Mouse (Mus musculus) hindbrain, embryonic 13.5 days (tissue): ENCODE measurements around the gene Limch1. TPM values are rescaled to one million over a fixed set of nuclear protein-coding genes. Genes with fewer than 3 reads are reported as not detected.

Experiments used
- ATAC-seq: fragments of 200-750 bp; cut with Nextera tagmentation; 2 replicates; pipeline ENCODE4 v1.8.0; 2017; ENCODE audit warnings: moderate TSS enrichment; ENCODE audit not compliant: low FRiP score
- H3K27ac ChIP-seq: fragments of 300-500 bp; sonication (generic); 2 replicates; pipeline ENCODE4 v1.5.1; 2015; ENCODE audit warnings: inconsistent platforms, mild to moderate bottlenecking, moderate library complexity
- H3K27me3 ChIP-seq: fragments of 300-500 bp; sonication (generic); 2 replicates; pipeline ENCODE4 v1.6.1; 2015; ENCODE audit warnings: mild to moderate bottlenecking, inconsistent platforms
- H3K36me3 ChIP-seq: fragments of 300-500 bp; sonication (generic); 2 replicates; pipeline ENCODE4 v1.6.1; 2015; ENCODE audit warnings: mild to moderate bottlenecking, inconsistent platforms
- H3K4me1 ChIP-seq: fragments of 300-500 bp; sonication (generic); replicated peaks from 2 replicates; pipeline ENCODE4 v1.6.1; 2015; ENCODE audit warnings: inconsistent platforms
- H3K4me2 ChIP-seq: fragments of 300-500 bp; sonication (generic); 2 replicates; pipeline ENCODE4 v1.6.1; 2015; ENCODE audit warnings: inconsistent platforms, mild to moderate bottlenecking, moderate library complexity
- H3K4me3 ChIP-seq: fragments of 300-500 bp; sonication (generic); 2 replicates; pipeline ENCODE4 v1.5.1; 2015; ENCODE audit warnings: mild to moderate bottlenecking, inconsistent platforms
- H3K9ac ChIP-seq: fragments of 300-500 bp; sonication (generic); 2 replicates; pipeline ENCODE4 v1.6.1; 2015; ENCODE audit warnings: mild to moderate bottlenecking, inconsistent platforms
- H3K9me3 ChIP-seq: fragments of 300-500 bp; sonication (generic); 2 replicates; pipeline ENCODE4 v1.6.1; 2016; ENCODE audit warnings: inconsistent platforms
- WGBS: fragments of 180-500 bp; shearing (Covaris S2); methylation state at CpG from one replicate; pipeline ENCODE4 v1.1.7; 2015; 5-methylcytosine and 5-hydroxymethylcytosine counted together
- polyA plus RNA-seq: library from polyadenylated mRNA; unstranded; fragments of >200 nt; fragmentation: Nextera tagmentation; extraction: Ambion mirVana; gene quantifications from 2 replicates; pipeline ENCODE4 v1.2.1, GENCODE M21; 2015

The Limch1 gene
- polyA plus RNA-seq, 1 experiment from 2014 or later: 49.0 TPM

- H3K9ac ChIP-seq: peak overlapping the region; percentile 62; the same call in 1 of the 2 replicates
- 31% methylated on average over 5 of the region's 5 CpGs for WGBS
- H3K27ac ChIP-seq: peak overlapping the region; percentile 52
- ATAC-seq: no peak
- H3K4me3 ChIP-seq: peak overlapping the region; percentile 26
- no peaks in the 10 kb centered on the region for H3K27me3 ChIP-seq
- no peaks in the 10 kb centered on the region for H3K9me3 ChIP-seq
- H3K4me1 ChIP-seq: peaks cover 45% of the 10 kb centered on the region
- H3K36me3 ChIP-seq: no peaks in the 10 kb centered on the region
- peak overlapping the region; percentile 76 for H3K4me2 ChIP-seq
These were observed 3.0 kb downstream of the Limch1 start for GRCm38 (mm10) chr5:66748448-66749115.

- no peak overlapping the region for H3K4me2 ChIP-seq
- H3K27me3 ChIP-seq: no peaks in the 10 kb centered on the region
- no peak for ATAC-seq
- H3K4me1 ChIP-seq: peaks cover 44% of the 10 kb centered on the region
- no peak overlapping the region for H3K4me3 ChIP-seq
- H3K9ac ChIP-seq: no peak overlapping the region
- no peaks in the 10 kb centered on the region for H3K9me3 ChIP-seq
- WGBS: 58% methylated on average over 7 of the region's 7 CpGs
- H3K36me3 ChIP-seq: no peaks in the 10 kb centered on the region
- H3K27ac ChIP-seq: 0 out of 2 replicates have a peak overlapping the region, but pooled peaks have one; percentile 56
These were observed 5.0 kb downstream of the Limch1 start for GRCm38 (mm10) chr5:66750641-66751040.

- H3K9ac ChIP-seq: 0 out of 2 replicates have a peak overlapping the region, but pooled peaks have one; percentile 15
- 39% methylated on average over 3 of the region's 3 CpGs for WGBS
- 0 out of 2 replicates have a peak, but pooled peaks have one; percentile 23 for ATAC-seq
- no peaks in the 10 kb centered on the region for H3K9me3 ChIP-seq
- no peak overlapping the region for H3K4me3 ChIP-seq
- no peaks in the 10 kb centered on the region for H3K36me3 ChIP-seq
- H3K4me2 ChIP-seq: no peak overlapping the region
- peaks cover 49% of the 10 kb centered on the region for H3K4me1 ChIP-seq
- 0 out of 2 replicates have a peak overlapping the region, but pooled peaks have one; percentile 56 for H3K27ac ChIP-seq
- no peaks in the 10 kb centered on the region for H3K27me3 ChIP-seq
These were observed 5.8 kb downstream of the Limch1 start for GRCm38 (mm10) chr5:66751332-66751980.

- ATAC-seq: no peak
- Histone ChIP-seq H3K4me2 (no peak overlapping the region), H3K4me1 (peaks cover 49% of the 10 kb centered on the region), H3K27me3 (no peaks in the 10 kb centered on the region), H3K4me3 (no peak overlapping the region), H3K9me3 (no peaks in the 10 kb centered on the region), H3K36me3 (no peaks in the 10 kb centered on the region), H3K9ac (no peak overlapping the region), H3K27ac (no peak overlapping the region)
- 90% methylated on average over 9 of the region's 9 CpGs for WGBS
These were observed 8.0 kb downstream of the Limch1 start for GRCm38 (mm10) chr5:66753620-66754019.

- peak overlapping the region; percentile 69 for H3K27ac ChIP-seq
- peak; percentile 82 for ATAC-seq
- WGBS: 60% methylated on average over 10 of the region's 10 CpGs
- no peaks in the 10 kb centered on the region for H3K27me3 ChIP-seq
- no peak overlapping the region for H3K4me3 ChIP-seq
- H3K9me3 ChIP-seq: no peaks in the 10 kb centered on the region
- peaks cover 30% of the 10 kb centered on the region for H3K4me1 ChIP-seq
- H3K4me2 ChIP-seq: no peak overlapping the region
- H3K9ac ChIP-seq: no peak overlapping the region
- H3K36me3 ChIP-seq: no peaks in the 10 kb centered on the region
These were observed 11.4 kb downstream of the Limch1 start for GRCm38 (mm10) chr5:66756821-66757705.

- Histone ChIP-seq H3K9me3 (no peaks in the 10 kb centered on the region), H3K4me3 (no peak overlapping the region), H3K36me3 (no peaks in the 10 kb centered on the region), H3K4me1 (peaks cover 30% of the 10 kb centered on the region), H3K9ac (no peak overlapping the region), H3K27ac (peak overlapping the region; percentile 56), H3K4me2 (no peak overlapping the region), H3K27me3 (no peaks in the 10 kb centered on the region)
- 50% methylated on average over 2 of the region's 2 CpGs for WGBS
- ATAC-seq: peak; percentile 62; the same call in 1 of the 2 replicates
These were observed 12.1 kb downstream of the Limch1 start for GRCm38 (mm10) chr5:66757706-66758237.

GRCm38 (mm10) chr5:66759354-66759753 lies 13.7 kb downstream of the Limch1 start:
- no peak overlapping the region for H3K4me3 ChIP-seq
- H3K36me3 ChIP-seq: no peaks in the 10 kb centered on the region
- H3K27me3 ChIP-seq: no peaks in the 10 kb centered on the region
- no peak overlapping the region for H3K27ac ChIP-seq
- no peak overlapping the region for H3K9ac ChIP-seq
- H3K4me2 ChIP-seq: no peak overlapping the region
- 79% methylated on average over 2 of the region's 2 CpGs for WGBS
- H3K4me1 ChIP-seq: peaks cover 30% of the 10 kb centered on the region
- ATAC-seq: no peak
- no peaks in the 10 kb centered on the region for H3K9me3 ChIP-seq

- peaks cover 25% of the 10 kb centered on the region for H3K4me1 ChIP-seq
- H3K9ac ChIP-seq: no peak overlapping the region
- 89% methylated on average over 10 of the region's 10 CpGs for WGBS
- no peaks in the 10 kb centered on the region for H3K27me3 ChIP-seq
- H3K36me3 ChIP-seq: no peaks in the 10 kb centered on the region
- no peak overlapping the region for H3K4me2 ChIP-seq
- H3K4me3 ChIP-seq: no peak overlapping the region
- H3K9me3 ChIP-seq: no peaks in the 10 kb centered on the region
- no peak for ATAC-seq
- no peak overlapping the region for H3K27ac ChIP-seq
These were observed 15.1 kb downstream of the Limch1 start for GRCm38 (mm10) chr5:66760747-66761146.

- ATAC-seq: no peak
- no peaks in the 10 kb centered on the region for H3K27me3 ChIP-seq
- H3K4me1 ChIP-seq: peaks cover 14% of the 10 kb centered on the region
- no peaks in the 10 kb centered on the region for H3K36me3 ChIP-seq
- no peak overlapping the region for H3K4me3 ChIP-seq
- H3K4me2 ChIP-seq: no peak overlapping the region
- H3K9me3 ChIP-seq: no peaks in the 10 kb centered on the region
- WGBS: 77% methylated on average over 2 of the region's 2 CpGs
- H3K9ac ChIP-seq: no peak overlapping the region
- no peak overlapping the region for H3K27ac ChIP-seq
These were observed 16.4 kb downstream of the Limch1 start for GRCm38 (mm10) chr5:66762006-66762405.

- Histone ChIP-seq H3K27ac (no peak overlapping the region), H3K9me3 (no peaks in the 10 kb centered on the region), H3K9ac (no peak overlapping the region), H3K4me3 (no peak overlapping the region), H3K4me1 (peaks cover 9% of the 10 kb centered on the region), H3K36me3 (no peaks in the 10 kb centered on the region), H3K27me3 (no peaks in the 10 kb centered on the region), H3K4me2 (no peak overlapping the region)
- 84% methylated on average over 6 of the region's 6 CpGs for WGBS
- ATAC-seq: no peak
These were observed 18.5 kb downstream of the Limch1 start for GRCm38 (mm10) chr5:66764129-66764528.

- H3K4me3 ChIP-seq: no peak overlapping the region
- no peaks in the 10 kb centered on the region for H3K9me3 ChIP-seq
- no peaks in the 10 kb centered on the region for H3K27me3 ChIP-seq
- H3K36me3 ChIP-seq: no peaks in the 10 kb centered on the region
- WGBS: 67% methylated on average over 2 of the region's 2 CpGs
- no peak overlapping the region for H3K4me2 ChIP-seq
- peaks cover 15% of the 10 kb centered on the region for H3K4me1 ChIP-seq
- H3K9ac ChIP-seq: no peak overlapping the region
- ATAC-seq: no peak
- no peak overlapping the region for H3K27ac ChIP-seq
These were observed 20.3 kb downstream of the Limch1 start for GRCm38 (mm10) chr5:66765911-66766310.

GRCm38 (mm10) chr5:66768034-66768433 lies 22.4 kb downstream of the Limch1 start:
- Histone ChIP-seq H3K27me3 (no peaks in the 10 kb centered on the region), H3K4me2 (no peak overlapping the region), H3K9me3 (no peaks in the 10 kb centered on the region), H3K4me1 (peaks cover 18% of the 10 kb centered on the region), H3K9ac (no peak overlapping the region), H3K27ac (no peak overlapping the region), H3K4me3 (no peak overlapping the region), H3K36me3 (no peaks in the 10 kb centered on the region)
- 41% methylated on average over 4 of the region's 4 CpGs for WGBS
- no peak for ATAC-seq
